Mouse (Mus musculus) MEL (cell line): ENCODE measurements around the gene Ccdc167. TPM values are rescaled to one million over a fixed set of nuclear protein-coding genes. Genes with fewer than 3 reads are reported as not detected.

Source experiments
- DNase-seq: peaks from one replicate; pipeline ENCODE4 v3.0.0; 2011; ENCODE audit warnings: low read depth, low spot score
- H3K27ac ChIP-seq: 2 replicates; pipeline ENCODE4 v1.5.1; 2012; ENCODE audit warnings: low read depth, mild to moderate bottlenecking, control low read depth, low read length, moderate library complexity; ENCODE audit not compliant: control insufficient read depth
- H3K27me3 ChIP-seq, 2 experiments: fragments of 150-350 bp in 1 of 2; sonication (generic) in 1 of 2; 2 replicates each; pipeline ENCODE4 v1.6.1; 2012; ENCODE audit warnings: low read length in 2 of 2, mild to moderate bottlenecking in 2 of 2, improper control_type of control experiment in 1 of 2, moderate library complexity in 1 of 2; ENCODE audit not compliant: insufficient read depth in 2 of 2, control insufficient read depth in 1 of 2
- H3K36me3 ChIP-seq, 2 experiments: 2 replicates each; pipeline ENCODE4 v1.6.1; 2012 to 2014; ENCODE audit warnings: low read length in 2 of 2, improper control_type of control experiment in 1 of 2, inconsistent platforms in 1 of 2, mild to moderate bottlenecking in 1 of 2; ENCODE audit not compliant: insufficient read depth in 2 of 2, control insufficient read depth in 1 of 2
- H3K4me1 ChIP-seq, 2 experiments: fragments of 150-350 bp in 1 of 2; sonication (generic) in 1 of 2; 2 replicates each; pipeline ENCODE4 v1.6.1; 2012; ENCODE audit warnings: low read length in 2 of 2, improper control_type of control experiment in 1 of 2, mild to moderate bottlenecking in 1 of 2; ENCODE audit not compliant: insufficient read depth in 2 of 2, control insufficient read depth in 1 of 2
- H3K4me3 ChIP-seq, 2 experiments: fragments of 150-350 bp in 1 of 2; sonication (generic) in 1 of 2; 2 replicates each; pipeline ENCODE4 v1.5.1; 2012; ENCODE audit warnings: low read depth in 2 of 2, low read length in 2 of 2, mild to moderate bottlenecking in 2 of 2, moderate library complexity in 2 of 2, control low read depth in 1 of 2, improper control_type of control experiment in 1 of 2; ENCODE audit not compliant: control insufficient read depth in 1 of 2, insufficient read depth in 1 of 2
- H3K79me2 ChIP-seq: 2 replicates; pipeline ENCODE4 v1.6.1; 2012; ENCODE audit warnings: mild to moderate bottlenecking, low read length, moderate library complexity; ENCODE audit not compliant: control insufficient read depth, poor library complexity, insufficient read depth
- H3K9ac ChIP-seq: 2 replicates; pipeline ENCODE4 v1.6.1; 2012; ENCODE audit warnings: low read depth, mild to moderate bottlenecking, control low read depth, low read length, moderate library complexity; ENCODE audit not compliant: control insufficient read depth, poor library complexity, severe bottlenecking
- H3K9me3 ChIP-seq: fragments of 150-350 bp; sonication (generic); replicated peaks from 2 replicates; pipeline ENCODE4 v1.6.1; 2012; ENCODE audit warnings: mild to moderate bottlenecking, low read length, improper control_type of control experiment, moderate library complexity; ENCODE audit not compliant: insufficient read depth
- CHD1 ChIP-seq: IDR thresholded peaks from 2 replicates; pipeline ENCODE4 v1.6.1; 2012; ENCODE audit warnings: low read depth, mild to moderate bottlenecking, inconsistent platforms, low read length, improper control_type of control experiment
- ETS1 ChIP-seq: IDR thresholded peaks from 2 replicates; pipeline ENCODE4 v1.6.1; 2012; ENCODE audit warnings: low read depth, mild to moderate bottlenecking, inconsistent platforms, low read length, improper control_type of control experiment, moderate library complexity
- GATA1 ChIP-seq: IDR thresholded peaks from 2 replicates; pipeline ENCODE4 v1.6.1; 2011; ENCODE audit warnings: low read depth, low read length, improper control_type of control experiment
- HCFC1 ChIP-seq: IDR thresholded peaks from 2 replicates; pipeline ENCODE4 v1.6.1; 2012; ENCODE audit warnings: low read depth, mild to moderate bottlenecking, inconsistent platforms, low read length, improper control_type of control experiment, moderate library complexity
- MAX ChIP-seq: IDR thresholded peaks from 2 replicates; pipeline ENCODE4 v1.6.1; 2011; ENCODE audit warnings: low read length, improper control_type of control experiment
- MEF2A ChIP-seq: IDR thresholded peaks from 2 replicates; pipeline ENCODE4 v1.6.1; 2014; ENCODE audit warnings: low read depth, mild to moderate bottlenecking, inconsistent platforms, low read length, improper control_type of control experiment; ENCODE audit not compliant: poor library complexity, insufficient replicate concordance, severe bottlenecking; ENCODE audit errors: extremely low read depth
- MXI1 ChIP-seq: IDR thresholded peaks from 2 replicates; pipeline ENCODE4 v1.6.1; 2011; ENCODE audit warnings: mild to moderate bottlenecking, low read depth, low read length, improper control_type of control experiment
- NRF1 ChIP-seq: IDR thresholded peaks from 2 replicates; pipeline ENCODE4 v1.6.1; 2014; ENCODE audit warnings: low read depth, mild to moderate bottlenecking, inconsistent platforms, low read length, improper control_type of control experiment, moderate library complexity; ENCODE audit not compliant: poor library complexity, insufficient read depth, severe bottlenecking
- POLR2AphosphoS2 ChIP-seq: IDR thresholded peaks from 2 replicates; pipeline ENCODE4 v1.6.1; 2011; ENCODE audit warnings: low read length, improper control_type of control experiment
- POLR2AphosphoS5 ChIP-seq: IDR thresholded peaks from 2 replicates; pipeline ENCODE4 v1.6.1; 2012; ENCODE audit warnings: low read depth, borderline replicate concordance, mild to moderate bottlenecking, inconsistent platforms, low read length, moderate library complexity, mixed read lengths
- UBTF ChIP-seq: IDR thresholded peaks from 2 replicates; pipeline ENCODE4 v1.6.1; 2012; ENCODE audit warnings: low read depth, mild to moderate bottlenecking, inconsistent platforms, low read length, improper control_type of control experiment, moderate library complexity, borderline replicate concordance; ENCODE audit not compliant: insufficient read depth
- USF1 ChIP-seq: IDR thresholded peaks from 2 replicates; pipeline ENCODE4 v1.6.1; 2014; ENCODE audit warnings: low read depth, mild to moderate bottlenecking, inconsistent platforms, low read length, improper control_type of control experiment, moderate library complexity
- ZC3H11A ChIP-seq: IDR thresholded peaks from 2 replicates; pipeline ENCODE4 v1.6.1; 2012; ENCODE audit warnings: low read depth, mild to moderate bottlenecking, inconsistent platforms, low read length, improper control_type of control experiment
- ZKSCAN1 ChIP-seq: IDR thresholded peaks from 2 replicates; pipeline ENCODE4 v1.6.1; 2012; ENCODE audit warnings: low read depth, mild to moderate bottlenecking, inconsistent platforms, low read length, improper control_type of control experiment, moderate library complexity
- ZNF384 ChIP-seq: IDR thresholded peaks from 2 replicates; pipeline ENCODE4 v1.6.1; 2012; ENCODE audit warnings: low read depth, mild to moderate bottlenecking, inconsistent platforms, low read length, improper control_type of control experiment
- polyA plus RNA-seq, 2 experiments: library from polyadenylated mRNA; stranded (reverse) in 1 of 2; unstranded in 1 of 2; fragments of >175 nt in 1 of 2; fragments of >200 nt in 1 of 2; gene quantifications; 2 replicates each; pipeline versions ENCODE4 v1.2.1 to v1.2.4; 2012; ENCODE audit warnings: low replicate concordance in 2 of 2, low read depth in 1 of 2; ENCODE audit not compliant: insufficient read length in 2 of 2, insufficient read depth in 1 of 2, missing spikeins in 1 of 2
- total RNA-seq: library from RNA; depleted of rRNA; stranded (reverse); fragments of 300-350 nt; gene quantifications from 2 replicates; pipeline ENCODE4 v1.2.3, GENCODE M21; 2012

Ccdc167 gene
- total and polyA plus RNA-seq, 3 experiments: 12.1 to 13.4 TPM; not detected in 1

- H3K36me3 ChIP-seq: 0 out of 4 replicates have a peak, but pooled peaks cover 0 to 3% of the 10 kb centered on the region in 2 experiments
- no peaks in the 10 kb centered on the region for H3K79me2 ChIP-seq
- H3K9ac ChIP-seq: no peak overlapping the region
- no peak overlapping the region for H3K4me3 ChIP-seq
- DNase-seq: no peak
- no peaks in the 10 kb centered on the region for H3K27me3 ChIP-seq
- H3K9me3 ChIP-seq: no peaks in the 10 kb centered on the region
- TF ChIP-seq ZKSCAN1 (no peak), MEF2A (no peak), POLR2AphosphoS5 (no peak), ETS1 (no peak), POLR2AphosphoS2 (no peak), HCFC1 (no peak), ZNF384 (no peak)
- H3K4me1 ChIP-seq: peaks cover 2 to 4% of the 10 kb centered on the region in 2 experiments; a peak in 3 of 4 replicates
- no peak overlapping the region for H3K27ac ChIP-seq
Measured at GRCm38 (mm10) chr17:29731953-29732325, 15.1 kb upstream of the Ccdc167 start.

- Histone ChIP-seq H3K27me3 (no peaks in the 10 kb centered on the region), H3K79me2 (no peaks in the 10 kb centered on the region), H3K27ac (no peak overlapping the region), H3K4me1 (peaks cover 2 to 4% of the 10 kb centered on the region in 2 experiments; a peak in 3 of 4 replicates), H3K36me3 (0 out of 4 replicates have a peak, but pooled peaks cover 0 to 3% of the 10 kb centered on the region in 2 experiments), H3K4me3 (no peak overlapping the region), H3K9ac (no peak overlapping the region), H3K9me3 (no peaks in the 10 kb centered on the region)
- TF ChIP-seq USF1 (no peak), NRF1 (no peak), GATA1 (no peak), ZC3H11A (no peak), MAX (no peak), UBTF (no peak), CHD1 (no peak), MXI1 (no peak)
- no peak for DNase-seq
Measured at GRCm38 (mm10) chr17:29731266-29731952, 14.6 kb upstream of the Ccdc167 start.
